ENCODE assay signal across 13 mouse cellular contexts in genomic region chr7:28849700-28850236, GRCm38 (mm10). TPM values are rescaled to one million over a fixed set of nuclear protein-coding genes. Genes with fewer than 3 reads are reported as not detected.
DNase-seq lines count a peak whose midpoint lies in the region; ATAC-seq lines count a peak whose summit lies in the region.
"Had no signal": no experiment of that assay in that cellular context is flagged by ENCODE, and none has a peak within 500 bp of the region (broad histone marks: within the 10 kb centered on the region; RNA-seq: fewer than 3 reads in every experiment).

No protein-coding gene starts in this region.

- no peak overlapping the region for H3K27ac ChIP-seq in heart, embryonic 16.5 days (ENCODE audit: low read length)
- peak overlapping the region; percentile 58 for H3K27ac ChIP-seq in embryonic facial prominence, embryonic 13.5 days
- H3K27ac ChIP-seq in limb, embryonic 12.5 days: peak overlapping the region; percentile 85
- H3K27ac ChIP-seq: neural tube, embryonic 12.5 days had no signal

- no peak overlapping the region for H3K9ac ChIP-seq in heart, embryonic 16.5 days (ENCODE audit: low read length)
- 0 out of 2 replicates have a peak overlapping the region, but pooled peaks have one; percentile 4 for H3K9ac ChIP-seq in embryonic facial prominence, embryonic 13.5 days
- no peak overlapping the region for H3K9ac ChIP-seq in limb, embryonic 12.5 days (replicated peaks)
- H3K9ac ChIP-seq: neural tube, embryonic 12.5 days had no signal

- no peak for DNase-seq in heart, postnatal 36 days
- DNase-seq in MN1 (ENCODE audit: low spot score): peak; percentile 29
- no peak for DNase-seq in frontal cortex, postnatal 36 days (ENCODE audit: low spot score in 2 of 2)
- no peak for DNase-seq in layer of hippocampus, adult 18-20 months (ENCODE audit: low spot score in 2 of 2)
- DNase-seq in liver: no peak
- DNase-seq: adrenal gland, postnatal 25 days; kidney, adult 9 months; lung, adult 2 months had no signal

- no peaks in the 10 kb centered on the region for H3K4me1 ChIP-seq in heart, embryonic 16.5 days (ENCODE audit: control insufficient read depth, insufficient read depth, low read length)
- H3K4me1 ChIP-seq in embryonic facial prominence, embryonic 13.5 days: peaks cover 14% of the 10 kb centered on the region
- peaks cover 15% of the 10 kb centered on the region for H3K4me1 ChIP-seq in limb, embryonic 12.5 days (replicated peaks)
- H3K4me1 ChIP-seq: neural tube, embryonic 12.5 days had no signal

- intact Hi-C loops in heart, postnatal 36 days (cut with DNase I): no loop called here

- no peaks in the 10 kb centered on the region for H3K27me3 ChIP-seq in heart, embryonic 16.5 days (ENCODE audit: control insufficient read depth, insufficient read depth, low read length)
- H3K27me3 ChIP-seq in embryonic facial prominence, embryonic 13.5 days: no peaks in the 10 kb centered on the region
- H3K27me3 ChIP-seq in limb, embryonic 12.5 days: no peaks in the 10 kb centered on the region
- H3K27me3 ChIP-seq: neural tube, embryonic 12.5 days had no signal

- no peak overlapping the region for H3K4me3 ChIP-seq in heart, embryonic 16.5 days (ENCODE audit: low read length)
- H3K4me3 ChIP-seq in embryonic facial prominence, embryonic 13.5 days: no peak overlapping the region
- no peak overlapping the region for H3K4me3 ChIP-seq in limb, embryonic 12.5 days (replicated peaks)
- H3K4me3 ChIP-seq: neural tube, embryonic 12.5 days had no signal

- no peaks in the 10 kb centered on the region for H3K36me3 ChIP-seq in heart, embryonic 16.5 days (ENCODE audit: control insufficient read depth, insufficient read depth)
- no peaks in the 10 kb centered on the region for H3K36me3 ChIP-seq in embryonic facial prominence, embryonic 13.5 days
- no peaks in the 10 kb centered on the region for H3K36me3 ChIP-seq in limb, embryonic 12.5 days
- H3K36me3 ChIP-seq: neural tube, embryonic 12.5 days had no signal

- 75% methylated on average over 1 of the region's 1 CpGs for WGBS in heart, embryonic 16.5 days
- 13% methylated on average over 1 of the region's 1 CpGs for WGBS in embryonic facial prominence, embryonic 13.5 days
- WGBS in limb, embryonic 12.5 days: 10% methylated on average over 1 of the region's 1 CpGs

- 0 out of 2 replicates have a peak, but pooled peaks have one; percentile 37 for ATAC-seq in heart, embryonic 16.5 days (replicated peaks; ENCODE audit: extremely low read depth, insufficient read depth, low FRiP score)
- peak; percentile 80 for ATAC-seq in embryonic facial prominence, embryonic 13.5 days (ENCODE audit: insufficient number of reproducible peaks, insufficient read depth, low FRiP score, low TSS enrichment, low read depth)
- ATAC-seq in limb, embryonic 12.5 days (ENCODE audit: insufficient number of reproducible peaks, insufficient read depth, low FRiP score, low TSS enrichment, low read depth): peak; percentile 79; the same call in 1 of the 2 replicates

- no peak overlapping the region for H3K4me2 ChIP-seq in heart, embryonic 16.5 days (ENCODE audit: low read depth, low read length)
- no peak overlapping the region for H3K4me2 ChIP-seq in embryonic facial prominence, embryonic 13.5 days
- no peak overlapping the region for H3K4me2 ChIP-seq in limb, embryonic 12.5 days
- H3K4me2 ChIP-seq: midbrain, embryonic 11.5 days; neural tube, embryonic 12.5 days had no signal

- H3K9me3 ChIP-seq in heart, embryonic 16.5 days (replicated peaks; ENCODE audit: control insufficient read depth, low read length): no peaks in the 10 kb centered on the region
- no peaks in the 10 kb centered on the region; the same call in 1 of the 2 replicates for H3K9me3 ChIP-seq in embryonic facial prominence, embryonic 13.5 days
- no peaks in the 10 kb centered on the region for H3K9me3 ChIP-seq in limb, embryonic 12.5 days
- H3K9me3 ChIP-seq: neural tube, embryonic 12.5 days had no signal

RNA-seq across cellular contexts. Expression of gene Lgals7, which starts 13.9 kb away (rescaled TPM):
- 1.5 and 2.1 TPM in 2 replicates for polyA plus RNA-seq in heart, embryonic 16.5 days (2015; fragmentation: Nextera tagmentation; extraction: Ambion mirVana)
- total RNA-seq in heart, postnatal 36 days (2021): 1 to 10 TPM in 1 of 2 experiments, under 1 TPM in 1; 0.73 to 1.4 TPM
- 25.5 and 29.4 TPM in 2 replicates for polyA plus RNA-seq in embryonic facial prominence, embryonic 13.5 days (2015; fragmentation: Nextera tagmentation; extraction: Ambion mirVana)
- polyA plus RNA-seq in limb, embryonic 12.5 days (2016; fragmentation: Nextera tagmentation; extraction: Ambion mirVana): 3.4 and 4.8 TPM in 2 replicates
- total RNA-seq in layer of hippocampus, adult 18-20 months (2021): not detected
- total RNA-seq: adrenal gland, postnatal 25 days had no signal

RNA-seq across cellular contexts. Expression of gene Lgals4, which starts 16.1 kb away (rescaled TPM):
- 12.3 and 17.4 TPM in 2 replicates for polyA plus RNA-seq in heart, embryonic 16.5 days (2015; fragmentation: Nextera tagmentation; extraction: Ambion mirVana)
- 10 to 100 TPM; 29.4 to 48.3 TPM for total RNA-seq in heart, postnatal 36 days (2021)
- polyA plus RNA-seq in embryonic facial prominence, embryonic 13.5 days (2015; fragmentation: Nextera tagmentation; extraction: Ambion mirVana): 8.7 and 15.3 TPM in 2 replicates
- 4.9 and 6.7 TPM in 2 replicates for polyA plus RNA-seq in limb, embryonic 12.5 days (2016; fragmentation: Nextera tagmentation; extraction: Ambion mirVana)
- total RNA-seq in layer of hippocampus, adult 18-20 months (2021): 1 to 10 TPM; 3.5 to 5.6 TPM

RNA-seq across cellular contexts. Expression of gene Ech1, which starts 24.8 kb away (rescaled TPM):
- polyA plus RNA-seq in heart, embryonic 16.5 days (2015; fragmentation: Nextera tagmentation; extraction: Ambion mirVana): 281 and 288 TPM in 2 replicates
- total RNA-seq in heart, postnatal 36 days (2021): 1,000 to 10,000 TPM; 1,832 to 1,909 TPM
- 153 TPM in 2 replicates for polyA plus RNA-seq in embryonic facial prominence, embryonic 13.5 days (2015; fragmentation: Nextera tagmentation; extraction: Ambion mirVana)
- polyA plus RNA-seq in limb, embryonic 12.5 days (2016; fragmentation: Nextera tagmentation; extraction: Ambion mirVana): 111 and 114 TPM in 2 replicates
- 10 to 100 TPM; 63.1 to 71.0 TPM for total RNA-seq in layer of hippocampus, adult 18-20 months (2021)

RNA-seq across cellular contexts. Expression of gene Capn12, which starts 31.5 kb away (rescaled TPM):
- polyA plus RNA-seq in heart, embryonic 16.5 days (2015; fragmentation: Nextera tagmentation; extraction: Ambion mirVana): 0.41 and 0.42 TPM in 2 replicates
- under 1 TPM; 0.19 to 0.27 TPM for total RNA-seq in heart, postnatal 36 days (2021)
- 0.69 and 1.2 TPM in 2 replicates for polyA plus RNA-seq in embryonic facial prominence, embryonic 13.5 days (2015; fragmentation: Nextera tagmentation; extraction: Ambion mirVana)
- polyA plus RNA-seq in limb, embryonic 12.5 days (2016; fragmentation: Nextera tagmentation; extraction: Ambion mirVana): 0.26 and 0.29 TPM in 2 replicates
- under 1 TPM; 0.50 to 0.76 TPM for total RNA-seq in layer of hippocampus, adult 18-20 months (2021)

RNA-seq across cellular contexts. Expression of gene Hnrnpl, which starts 41.4 kb away (rescaled TPM):
- polyA plus RNA-seq in heart, embryonic 16.5 days (2015; fragmentation: Nextera tagmentation; extraction: Ambion mirVana): 135 and 139 TPM in 2 replicates
- 100 to 1,000 TPM; 240 to 277 TPM for total RNA-seq in heart, postnatal 36 days (2021)
- 301 and 303 TPM in 2 replicates for polyA plus RNA-seq in embryonic facial prominence, embryonic 13.5 days (2015; fragmentation: Nextera tagmentation; extraction: Ambion mirVana)
- polyA plus RNA-seq in limb, embryonic 12.5 days (2016; fragmentation: Nextera tagmentation; extraction: Ambion mirVana): 347 and 425 TPM in 2 replicates
- total RNA-seq in layer of hippocampus, adult 18-20 months (2021): 100 to 1,000 TPM; 407 to 414 TPM
